Mouse (Mus musculus): ENCODE measurements around the gene Macf1.
"Not testable (repeated sequence)": the region's sequence is repeated elsewhere in the genome, so short reads cannot be mapped to it uniquely, and the experiment has no call there.

The Macf1 gene

GRCm38 (mm10) chr4:123634436-123634835 is 49.7 kb downstream of the Macf1 start:
- DNase-seq (ENCODE audit: low spot score) = no peak

- no peak for DNase-seq (ENCODE audit: low spot score)
Measured at GRCm38 (mm10) chr4:123633874-123634273, 50.3 kb downstream of the Macf1 start.

GRCm38 (mm10) chr4:123633370-123633769 is 50.8 kb downstream of the Macf1 start:
- DNase-seq (ENCODE audit: low spot score) = peak; percentile 16

GRCm38 (mm10) chr4:123632116-123632515 is 52.0 kb downstream of the Macf1 start:
- not testable (repeated sequence) for DNase-seq (ENCODE audit: low spot score)

- DNase-seq (ENCODE audit: low spot score) = no peak
Measured at GRCm38 (mm10) chr4:123631654-123632053, 52.5 kb downstream of the Macf1 start.

- DNase-seq (ENCODE audit: low spot score) = no peak
Measured at GRCm38 (mm10) chr4:123627683-123628082, 56.5 kb downstream of the Macf1 start.

- DNase-seq (ENCODE audit: low spot score) = no peak
Measured at GRCm38 (mm10) chr4:123625332-123626072, 58.7 kb downstream of the Macf1 start.

- no peak for DNase-seq (ENCODE audit: low spot score)
Measured at GRCm38 (mm10) chr4:123624438-123624837, 59.7 kb downstream of the Macf1 start.

GRCm38 (mm10) chr4:123623742-123624151 is 60.4 kb downstream of the Macf1 start:
- no peak for DNase-seq (ENCODE audit: low spot score)

GRCm38 (mm10) chr4:123621732-123622131 is 62.4 kb downstream of the Macf1 start:
- no peak for DNase-seq (ENCODE audit: low spot score)

- DNase-seq (ENCODE audit: low spot score) = no peak
Measured at GRCm38 (mm10) chr4:123617727-123618389, 66.3 kb downstream of the Macf1 start.

- no peak for DNase-seq (ENCODE audit: low spot score)
Measured at GRCm38 (mm10) chr4:123616971-123617370, 67.2 kb downstream of the Macf1 start.

GRCm38 (mm10) chr4:123616501-123616900 is 67.7 kb downstream of the Macf1 start:
- no peak for DNase-seq (ENCODE audit: low spot score)

- DNase-seq (ENCODE audit: low spot score) = no peak
Measured at GRCm38 (mm10) chr4:123613309-123613947, 70.7 kb downstream of the Macf1 start.

- DNase-seq (ENCODE audit: low spot score) = no peak
Measured at GRCm38 (mm10) chr4:123611940-123612339, 72.2 kb downstream of the Macf1 start.

- DNase-seq (ENCODE audit: low spot score) = no peak
Measured at GRCm38 (mm10) chr4:123611241-123611640, 72.9 kb downstream of the Macf1 start.

- no peak for DNase-seq (ENCODE audit: low spot score)
Measured at GRCm38 (mm10) chr4:123607174-123607573, 77.0 kb downstream of the Macf1 start.

GRCm38 (mm10) chr4:123605948-123606347 is 78.2 kb downstream of the Macf1 start:
- DNase-seq (ENCODE audit: low spot score) = no peak

GRCm38 (mm10) chr4:123605309-123605708 is 78.9 kb downstream of the Macf1 start:
- no peak for DNase-seq (ENCODE audit: low spot score)

- DNase-seq (ENCODE audit: low spot score) = no peak
Measured at GRCm38 (mm10) chr4:123602700-123603261, 81.4 kb downstream of the Macf1 start.

GRCm38 (mm10) chr4:123601036-123601435 is 83.1 kb downstream of the Macf1 start:
- DNase-seq (ENCODE audit: low spot score) = no peak

- DNase-seq (ENCODE audit: low spot score) = no peak
Measured at GRCm38 (mm10) chr4:123598519-123599228, 85.5 kb downstream of the Macf1 start.

All from layer of hippocampus, adult 11-12 months (tissue).